Mouse (Mus musculus) liver, embryonic 14.5 days (tissue): Measurements from ENCODE around the gene Pam16.

Source experiments
- CTCF ChIP-seq: IDR thresholded peaks from 2 replicates; pipeline ENCODE4 v1.5.1; 2016; ENCODE audit warnings: antibody characterized with exemption, low read depth, control low read depth
- EP300 ChIP-seq: IDR thresholded peaks from 2 replicates; pipeline ENCODE4 v1.6.1; 2016; ENCODE audit warnings: antibody characterized with exemption, low read depth

- TF ChIP-seq CTCF (no peak), EP300 (no peak)
Measured at GRCm38 (mm10) chr16:4642190-4642589, 17.4 kb upstream of the Pam16 start.
